Mouse (Mus musculus) right cerebral cortex, postnatal 10 days (tissue): ENCODE measurements around the gene Agr2.

ENCODE experiments used
- DNase-seq, 2 experiments: peaks; one replicate each; pipeline ENCODE4 v3.0.0; 2021; ENCODE audit warnings: low spot score in 2 of 2

Agr2 gene

DNA sequence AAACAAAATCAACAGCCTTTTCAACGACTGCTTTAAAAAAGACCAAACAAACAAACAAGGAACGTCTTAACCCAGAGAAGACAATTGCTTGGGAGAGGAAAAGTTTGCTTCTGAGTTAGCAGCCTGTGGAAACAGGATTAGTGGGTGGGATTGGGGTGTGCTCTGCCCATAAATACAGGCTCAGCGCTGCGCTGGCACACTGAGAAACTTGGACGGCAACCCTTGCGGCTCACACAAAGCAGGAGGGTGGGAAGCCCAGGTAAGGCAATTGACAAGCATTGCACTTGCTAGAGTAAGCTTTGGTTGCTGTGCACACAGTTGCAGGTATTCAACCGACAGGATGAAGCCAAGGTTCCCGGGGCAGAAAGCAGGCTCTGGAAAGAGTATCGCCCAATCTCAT is at the start of gene Agr2:
Agr2 (plus strand) TSS at position 197 of the 400 bp plus-strand sequence.
- no peak for DNase-seq

DNA sequence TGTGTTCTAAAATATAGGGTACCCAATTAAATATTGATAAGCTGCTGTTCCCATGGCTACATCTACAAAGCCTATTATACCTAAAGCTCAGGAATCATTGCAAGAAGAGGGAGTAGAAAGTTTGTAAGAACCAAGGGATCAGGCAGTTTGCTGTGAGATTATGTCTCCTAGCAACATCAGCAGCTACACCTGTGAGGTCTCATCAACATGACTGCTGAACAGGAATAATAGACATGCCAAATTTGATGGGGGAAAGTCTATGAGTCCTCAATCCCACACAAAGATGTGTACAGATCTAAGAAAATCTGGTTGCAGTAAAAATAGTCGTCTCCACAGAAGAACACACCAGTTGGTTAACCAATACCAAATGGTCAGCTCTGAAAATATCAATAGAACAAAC is 41.0 kb upstream of the Agr2 start:
- no peak for DNase-seq

DNA sequence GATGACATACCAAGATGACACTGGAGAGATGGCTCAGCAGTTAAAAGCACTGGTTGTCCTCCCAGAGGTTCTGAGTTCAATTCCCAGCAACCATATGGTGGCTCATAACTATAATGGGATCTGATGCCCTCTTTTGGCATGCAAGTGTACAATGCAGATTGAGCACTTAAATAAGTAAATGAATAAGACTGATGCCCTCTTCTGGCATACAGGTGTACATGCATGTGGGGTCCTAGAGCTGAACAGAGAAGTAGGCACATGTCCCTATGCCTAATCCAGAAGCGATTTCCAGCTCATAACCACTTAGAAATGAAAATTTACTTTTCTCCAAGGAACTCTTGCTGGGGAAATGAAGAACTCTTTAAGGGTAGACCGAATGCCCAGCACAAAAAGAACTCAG is 35.5 kb upstream of the Agr2 start:
- DNase-seq: no peak

DNA sequence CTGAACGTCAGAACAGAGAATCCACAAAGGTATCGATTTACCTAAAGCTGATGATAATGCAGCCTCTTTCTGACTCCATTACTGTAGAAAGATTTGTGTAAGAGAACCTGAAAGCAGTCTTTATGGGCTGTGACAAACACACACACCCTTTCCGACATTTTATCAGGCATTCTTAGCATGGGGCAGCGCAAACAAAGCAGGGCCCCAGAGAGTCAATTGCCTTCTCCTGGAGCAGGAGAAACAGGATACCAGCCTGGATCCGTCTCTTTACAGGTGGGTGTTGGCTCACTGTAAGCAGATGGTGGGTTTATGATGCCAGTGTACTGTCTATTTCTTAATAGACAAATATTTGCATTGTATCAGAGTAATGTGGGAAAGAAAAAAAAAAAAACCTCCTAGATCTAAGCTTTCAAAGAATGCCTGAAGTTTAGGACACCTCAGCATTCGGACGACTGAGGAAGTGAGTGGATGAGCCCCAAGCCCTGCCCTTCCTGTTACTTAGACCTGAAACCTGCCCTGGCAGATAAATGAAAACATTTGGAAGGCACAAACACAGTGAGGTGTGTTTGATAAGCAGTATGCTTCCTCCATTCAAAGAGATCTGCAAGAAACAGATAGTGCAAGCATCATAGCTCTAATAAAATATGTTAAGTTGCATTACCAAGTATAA is 26.5 kb upstream of the Agr2 start:
- no peak for DNase-seq

DNA sequence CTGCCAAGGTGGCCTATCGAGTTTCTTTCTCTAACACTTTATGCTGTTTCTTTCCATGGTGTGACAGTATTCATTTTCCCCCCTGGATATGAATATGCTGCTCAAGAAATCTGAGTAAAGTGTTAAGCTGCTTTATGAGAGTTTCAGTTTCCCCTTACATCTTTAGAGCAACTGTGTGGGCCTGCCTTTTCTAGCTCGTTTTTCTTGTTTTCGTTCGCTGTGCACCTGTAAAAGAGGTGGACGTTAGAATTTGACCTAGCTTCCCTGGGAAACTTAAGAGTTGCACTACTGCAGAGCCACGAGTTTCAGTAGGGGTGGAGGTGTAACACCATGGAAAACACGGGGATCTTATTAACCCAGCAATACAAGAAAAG is 26.0 kb upstream of the Agr2 start:
- no peak for DNase-seq

DNA sequence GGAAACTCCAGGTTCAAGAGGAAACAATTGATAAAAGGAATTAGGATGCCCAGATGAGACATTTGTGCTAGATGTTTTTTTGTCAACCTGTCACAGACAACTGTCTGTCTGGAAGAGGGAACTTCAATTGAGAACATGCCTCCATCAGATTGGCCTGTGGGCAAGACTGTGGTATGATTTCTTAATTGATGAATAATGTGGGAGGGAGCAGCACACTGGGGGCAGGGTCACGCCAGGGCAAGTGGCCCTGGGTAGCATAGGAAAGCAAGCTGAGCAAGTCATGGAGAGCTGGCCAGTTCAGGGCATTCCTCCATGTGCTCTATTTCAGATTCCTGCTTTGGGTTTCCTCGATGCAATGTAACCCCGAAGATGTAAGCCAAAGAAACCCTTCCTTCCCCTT is 16.8 kb upstream of the Agr2 start:
- no peak for DNase-seq

DNA sequence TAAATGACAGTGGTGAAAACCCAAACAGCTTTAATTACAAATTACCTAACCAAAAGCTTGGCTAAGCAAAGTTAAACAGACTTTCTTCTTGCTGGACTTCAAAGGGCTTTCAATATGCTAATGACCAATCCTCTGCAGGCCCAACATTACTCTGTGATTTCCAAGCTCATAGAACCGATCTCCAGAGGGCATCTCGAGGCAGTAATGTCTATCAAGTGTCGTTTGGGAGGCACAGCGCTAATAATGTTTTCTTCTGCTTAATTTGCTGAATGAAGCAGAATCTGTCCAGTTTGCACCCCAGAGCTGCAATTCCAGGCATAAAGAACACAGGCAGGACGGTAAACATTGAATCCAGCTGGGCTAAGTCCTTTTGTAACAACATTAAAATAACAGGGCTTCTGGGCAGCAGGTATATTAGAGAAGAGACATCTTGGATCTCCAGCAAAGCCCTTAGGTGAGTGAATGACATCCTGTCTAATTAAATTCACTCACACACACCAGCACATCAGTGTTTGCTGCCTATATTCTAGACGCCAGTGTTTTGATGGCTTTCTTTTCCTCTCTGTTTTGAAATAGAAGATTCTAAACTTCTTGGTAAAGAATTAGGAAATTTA is 15.0 kb upstream of the Agr2 start:
- no peak for DNase-seq

DNA sequence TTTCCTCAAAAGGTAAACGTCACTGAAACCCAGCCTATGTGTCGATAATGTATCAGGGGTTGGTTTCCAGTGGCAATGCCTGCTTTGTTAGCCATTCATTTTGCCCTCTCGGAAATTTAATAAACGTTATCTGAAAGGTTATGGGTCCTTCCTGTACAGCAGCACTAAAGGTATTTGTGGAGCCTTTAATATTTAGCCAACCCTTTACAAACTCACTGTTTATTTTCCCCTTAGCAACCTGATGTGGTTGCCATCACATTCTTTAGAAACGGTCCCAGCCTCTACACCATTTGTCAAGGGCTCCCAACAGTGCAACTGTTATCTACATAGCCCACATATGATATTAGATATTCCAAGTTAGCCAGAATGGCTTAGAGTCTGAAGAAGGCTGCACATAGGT is 13.1 kb upstream of the Agr2 start:
- no peak for DNase-seq

DNA sequence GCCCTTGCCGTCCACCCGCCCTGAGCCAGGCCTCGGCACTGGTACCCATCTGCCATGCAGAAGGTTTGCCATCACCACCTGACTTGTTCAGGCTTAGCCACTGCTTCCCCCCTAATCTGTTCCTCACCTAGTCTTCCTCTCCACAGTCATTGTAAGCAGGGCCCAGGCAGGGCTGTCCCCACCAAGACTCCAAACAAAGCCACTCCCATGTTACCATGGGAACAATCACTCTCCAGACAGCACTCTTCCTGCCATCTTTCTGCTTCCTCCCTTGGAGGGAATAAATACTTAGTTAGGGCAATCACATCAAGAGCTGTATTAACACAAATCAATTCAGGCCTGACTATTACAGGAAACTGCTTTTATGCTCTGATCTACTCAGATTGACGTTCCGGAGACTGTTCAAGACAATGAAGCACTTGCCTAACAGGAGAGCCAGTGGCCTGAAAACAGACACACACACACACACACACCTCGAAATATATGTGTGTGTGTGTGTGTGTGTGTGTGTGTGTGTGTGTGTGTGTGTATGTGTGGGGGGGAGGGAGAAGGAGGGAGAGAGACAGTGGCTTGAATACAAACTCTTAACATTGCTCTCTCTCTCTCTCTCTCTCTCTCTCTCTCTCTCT is 10.9 kb upstream of the Agr2 start:
- no peak for DNase-seq

DNA sequence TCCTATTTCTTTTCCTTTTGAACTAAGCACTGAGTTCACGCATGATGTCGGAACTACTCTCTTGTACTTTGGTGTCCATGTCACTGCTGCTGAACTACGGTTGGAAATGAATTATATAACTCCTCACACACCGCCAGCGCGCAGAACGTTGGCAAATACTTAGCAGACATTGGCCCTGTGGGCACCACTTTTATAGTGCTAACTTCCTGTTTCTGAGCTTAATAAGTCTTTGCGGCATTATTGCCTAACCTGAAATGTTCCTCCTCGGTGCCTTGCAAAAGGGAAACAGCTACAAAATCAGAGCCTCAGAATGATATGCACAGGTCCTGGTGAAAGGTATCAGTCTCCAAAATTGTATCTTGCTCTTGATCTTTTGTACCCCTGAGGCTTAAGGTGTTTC is 9.2 kb upstream of the Agr2 start:
- no peak for DNase-seq

DNA sequence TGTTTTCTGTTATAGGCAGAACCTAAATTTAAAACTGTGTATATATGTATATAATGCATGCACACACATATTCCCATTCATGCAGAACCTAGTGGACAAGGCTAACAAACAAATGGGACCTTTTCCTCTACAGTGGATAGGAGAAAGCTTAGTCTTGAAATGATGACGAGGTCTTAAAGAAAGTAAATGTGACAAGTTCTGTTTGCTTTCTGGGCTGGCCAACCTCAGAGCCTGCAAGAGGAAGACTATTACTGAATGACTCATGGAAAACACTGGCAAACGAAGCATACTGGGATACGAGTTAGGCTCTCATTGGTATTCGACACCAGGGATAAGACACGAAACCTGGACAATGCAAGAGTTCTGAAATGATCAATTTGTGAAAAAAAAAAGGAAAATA is 8.0 kb upstream of the Agr2 start:
- DNase-seq: no peak

DNA sequence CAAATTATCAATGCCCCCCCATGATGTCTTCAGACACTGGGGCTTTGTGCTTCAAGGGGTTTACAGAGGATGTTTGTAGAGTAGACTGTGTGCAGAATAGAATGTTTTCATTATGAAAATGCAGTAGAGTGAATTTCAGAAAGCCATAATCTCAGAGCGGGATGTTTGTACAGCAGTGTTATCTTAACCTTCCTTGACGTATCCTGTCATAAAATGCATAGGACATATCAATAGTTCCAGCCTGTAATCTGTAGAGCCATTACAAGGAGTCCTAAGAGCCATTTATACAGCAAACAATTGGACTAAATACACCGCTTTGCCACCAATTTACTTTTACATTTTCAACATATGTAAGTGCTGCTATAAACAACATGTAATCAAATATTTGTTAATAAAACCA is 876 bp downstream of the Agr2 start:
- DNase-seq: no peak

DNA sequence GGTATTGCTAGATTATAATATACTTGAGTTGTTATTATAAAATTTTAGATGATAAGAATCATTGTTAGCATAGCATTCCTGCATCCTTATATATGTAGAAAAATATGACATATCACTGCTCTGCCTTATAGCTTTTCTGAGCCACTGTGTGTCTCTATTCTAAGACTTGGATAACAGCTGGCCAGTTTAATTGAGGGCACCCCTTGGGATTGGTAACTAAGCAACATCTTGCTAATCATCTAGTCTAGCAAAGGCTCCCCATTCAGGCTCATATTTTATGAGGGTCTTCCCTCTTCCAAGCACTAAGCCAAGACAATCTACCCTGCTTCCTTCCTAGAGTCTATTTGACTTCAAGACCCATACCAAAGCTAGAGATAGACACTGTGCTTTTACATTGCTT is 1.4 kb downstream of the Agr2 start:
- DNase-seq: no peak

DNA sequence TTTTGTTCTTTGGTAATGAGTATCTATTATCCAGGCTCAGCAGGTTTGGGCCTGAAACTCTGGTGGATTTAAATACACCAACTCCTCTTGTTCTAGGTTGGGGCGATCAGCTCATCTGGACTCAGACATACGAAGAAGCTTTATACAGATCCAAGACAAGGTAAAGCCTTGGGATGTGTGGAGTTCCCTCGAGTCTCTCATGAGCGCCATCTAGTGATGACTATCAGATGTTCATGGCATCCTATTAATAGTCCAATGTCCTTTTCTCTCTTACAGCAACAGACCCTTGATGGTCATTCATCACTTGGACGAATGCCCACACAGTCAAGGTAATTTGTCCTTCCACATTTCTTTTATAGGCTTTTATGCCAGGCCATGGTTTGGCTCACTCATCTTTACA is 3.1 kb downstream of the Agr2 start:
- DNase-seq: no peak

DNA sequence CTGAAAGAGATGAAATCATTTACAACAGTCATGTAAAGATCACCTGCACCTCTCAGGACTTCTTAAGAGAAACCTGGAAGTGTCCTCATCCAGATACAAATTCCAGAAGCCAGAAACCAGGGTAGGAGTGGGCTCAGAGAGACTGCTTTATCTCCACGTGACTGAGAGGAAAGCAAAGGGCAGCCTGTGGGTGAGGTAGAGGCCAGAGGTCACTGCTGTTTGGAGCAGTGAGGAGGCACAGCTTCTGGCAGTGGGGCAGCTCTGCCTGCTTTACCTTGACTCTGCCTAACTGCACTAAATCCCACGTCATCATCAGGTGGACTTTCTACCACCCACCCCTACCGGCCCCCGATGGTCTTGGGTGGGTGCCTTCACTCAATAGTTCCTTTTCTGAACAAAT is 12.0 kb downstream of the Agr2 start:
- no peak for DNase-seq

DNA sequence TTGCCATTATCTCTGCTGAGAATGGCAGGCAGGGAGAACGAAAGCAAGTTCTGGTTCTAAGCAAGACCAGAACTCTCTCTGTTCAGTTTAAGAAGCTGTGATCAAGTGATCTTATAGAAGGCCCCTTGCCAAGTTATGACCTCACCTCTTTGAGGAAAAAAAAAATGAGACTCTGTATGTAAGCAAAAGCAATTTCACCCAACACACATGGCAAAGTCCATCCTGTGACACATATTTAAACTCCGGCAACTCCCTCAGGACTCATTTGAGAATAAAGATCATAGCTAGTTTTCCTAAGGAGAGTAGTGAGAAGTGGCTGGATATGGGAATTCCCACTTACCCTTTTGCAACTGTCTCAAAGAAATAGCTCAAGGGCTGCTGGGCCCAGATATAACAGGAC is 14.9 kb downstream of the Agr2 start:
- peak in 1 of 2 experiments; percentile 10 for DNase-seq

DNA sequence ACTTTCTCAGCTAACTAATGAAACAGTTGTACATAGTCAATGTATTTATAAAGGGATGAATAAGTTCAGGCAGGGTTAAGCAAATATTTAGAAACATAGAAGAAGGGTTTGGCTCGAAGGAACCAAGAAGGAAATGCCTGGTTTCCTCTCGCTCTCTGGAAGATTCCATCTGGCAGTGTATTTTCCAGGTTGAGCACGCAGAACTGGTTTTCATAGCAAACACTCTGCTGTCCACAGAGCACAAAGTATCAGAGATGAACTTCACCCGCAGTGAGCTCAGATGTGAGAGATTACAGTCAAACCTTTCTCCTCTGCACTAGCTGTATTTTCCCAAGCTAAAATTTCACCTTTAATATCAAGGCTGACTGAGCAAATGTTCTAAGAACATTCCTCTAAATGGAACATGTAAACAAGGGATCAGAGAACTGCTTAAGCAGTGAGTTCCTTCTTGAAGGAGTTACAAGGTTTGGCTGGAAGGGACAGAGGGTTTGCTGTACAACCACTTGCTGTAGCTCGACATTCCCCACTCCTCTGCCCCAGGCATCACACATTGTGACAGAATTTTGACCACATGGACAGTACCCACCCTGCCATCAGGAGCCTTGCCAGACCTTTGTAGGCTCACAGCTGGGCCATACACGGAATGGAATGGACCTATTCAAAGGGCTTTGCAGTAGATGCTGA is 15.8 kb downstream of the Agr2 start:
- peak in 1 of 2 experiments; percentile 22 for DNase-seq

DNA sequence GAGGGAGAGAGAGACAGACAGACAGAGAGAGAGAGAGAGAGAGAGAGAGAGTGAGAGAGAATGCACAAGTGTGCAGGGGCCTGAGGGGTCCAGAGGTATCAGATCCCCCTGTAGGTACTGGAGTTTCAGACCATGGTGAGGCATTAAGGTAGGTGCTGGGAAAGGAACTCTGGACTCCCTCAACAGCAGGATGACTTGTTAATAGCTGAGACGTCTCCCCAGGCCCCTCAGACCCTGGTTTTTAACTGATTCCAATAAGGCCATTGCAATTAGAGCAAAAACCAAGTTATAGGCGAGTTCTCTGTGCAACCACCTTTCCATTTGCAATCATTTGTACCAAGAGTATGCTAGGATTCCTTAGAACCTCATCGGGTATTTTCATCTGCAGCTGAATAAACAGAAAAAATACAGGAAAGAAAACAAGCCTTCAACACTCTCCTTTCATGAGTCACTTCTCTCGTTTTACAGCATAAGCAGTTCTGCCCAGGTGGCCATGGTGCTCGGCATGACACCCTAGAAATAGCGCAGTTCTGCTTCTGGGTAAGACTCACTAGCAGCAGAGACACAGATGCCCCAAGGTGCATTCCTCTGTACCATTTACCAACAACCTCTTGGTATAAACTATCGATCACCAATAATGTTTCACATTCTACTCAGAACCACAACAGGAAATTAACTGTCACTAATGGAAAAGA is 20.7 kb downstream of the Agr2 start:
- DNase-seq: no peak

DNA sequence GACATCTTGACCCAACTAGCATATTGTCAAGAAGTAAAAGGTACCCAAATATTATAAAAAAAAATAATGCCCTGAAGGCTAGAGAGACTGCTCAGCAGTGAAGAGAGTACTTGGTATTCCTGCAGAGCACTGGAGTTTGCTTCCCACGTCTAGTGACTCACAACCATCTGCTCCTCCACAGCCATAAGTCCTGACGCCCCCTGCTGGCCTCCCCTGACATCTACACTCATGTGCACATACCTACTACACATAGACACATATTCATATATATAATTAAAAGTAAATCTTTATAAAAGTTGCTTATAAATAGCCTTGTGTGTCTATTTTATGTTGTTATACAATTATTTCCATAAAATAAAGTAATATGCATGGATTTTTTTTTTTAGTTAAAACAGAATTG is 25.1 kb downstream of the Agr2 start:
- DNase-seq: no peak

DNA sequence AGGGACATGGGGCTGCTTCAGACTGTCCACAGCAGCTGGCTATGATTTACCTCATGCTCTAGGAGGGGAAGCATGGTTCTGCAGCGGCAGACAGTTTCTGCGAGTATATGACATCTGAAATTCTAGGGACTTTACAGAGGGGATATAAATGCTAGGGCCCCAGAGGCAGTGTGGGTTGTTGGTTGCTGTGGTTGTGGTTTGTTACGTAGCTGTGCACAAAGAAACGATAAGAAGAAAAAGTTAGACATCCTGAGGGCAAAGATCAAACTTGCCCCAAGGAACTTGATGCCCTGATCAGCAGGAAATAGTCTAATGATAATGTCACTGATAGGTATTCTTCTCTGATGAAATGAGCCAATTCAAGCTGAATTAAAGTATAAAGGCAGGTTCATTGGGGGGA is 26.9 kb downstream of the Agr2 start:
- DNase-seq: no peak

DNA sequence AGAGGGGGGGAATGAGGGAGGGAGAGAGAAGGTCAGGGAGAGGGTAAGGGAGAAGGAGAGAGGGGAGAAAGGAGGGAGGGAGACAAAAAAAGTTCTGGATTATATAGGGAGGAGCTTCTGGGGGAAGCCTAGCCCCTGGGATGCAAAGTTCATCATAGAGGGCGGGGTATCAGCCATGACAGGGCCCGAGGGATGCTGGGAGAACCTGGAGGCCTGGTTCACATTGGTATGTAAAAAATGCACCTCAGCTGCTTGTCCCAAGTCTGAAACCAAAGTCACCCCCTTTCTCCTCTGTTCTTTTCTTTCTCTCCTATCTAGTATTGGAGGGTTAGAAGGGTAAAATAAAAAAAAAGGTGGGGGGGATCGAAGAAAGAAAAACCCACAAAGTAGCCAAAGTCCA is 27.4 kb downstream of the Agr2 start:
- DNase-seq: no peak

DNA sequence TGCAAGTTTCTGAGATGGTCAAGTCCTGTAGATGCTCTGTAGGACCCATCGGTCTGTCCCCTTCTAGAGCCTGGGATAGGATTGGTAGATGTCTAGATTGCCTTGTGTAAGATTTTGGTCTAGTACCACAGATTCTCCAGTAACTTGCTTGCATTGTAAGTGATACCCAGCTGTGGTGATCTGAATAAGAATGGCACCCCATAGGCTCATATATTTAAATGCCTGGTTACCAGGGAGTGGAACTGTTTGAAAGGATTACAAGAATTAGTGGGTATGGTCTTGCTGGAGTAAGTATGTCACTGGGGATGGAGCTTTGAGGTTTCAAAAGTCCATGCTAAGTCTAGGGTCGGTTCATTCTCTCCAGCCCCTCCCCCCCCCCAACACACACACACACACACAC is 28.0 kb downstream of the Agr2 start:
- no peak for DNase-seq
